In the genomic region with DNA sequence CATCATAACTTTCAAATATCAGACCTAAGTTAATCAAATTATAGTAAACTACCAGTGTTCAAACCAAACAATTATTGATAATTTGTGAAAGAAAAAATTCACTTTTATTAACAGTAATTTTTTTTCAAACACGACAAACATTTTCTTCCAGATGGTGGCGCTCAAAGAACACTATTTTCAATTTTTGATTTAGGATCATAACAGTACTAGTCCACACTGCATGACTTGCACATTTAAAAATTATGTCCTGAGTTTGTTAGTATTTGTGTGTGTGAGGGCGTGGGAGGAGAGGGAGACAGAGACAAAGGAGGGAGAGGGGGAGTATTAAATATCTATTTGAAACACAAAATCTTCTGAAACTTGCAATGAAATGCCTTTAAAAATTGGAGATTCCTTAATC, we compare ENCODE assay signal across 14 mouse cellular contexts.
DNase-seq lines count a peak whose midpoint lies in the region; ATAC-seq and TF ChIP-seq lines count a peak whose summit lies in the region.
"Had no signal": no experiment of that assay in that cellular context is flagged by ENCODE, and none has a peak within 500 bp of the region (broad histone marks: within the 10 kb centered on the region; RNA-seq: fewer than 3 reads in every experiment).

No protein-coding gene starts in this region.

- no peak for TF ChIP-seq CTCF in liver, postnatal 0 days (IDR thresholded peaks at IDR 0.05; ENCODE audit: low read depth)

- TF ChIP-seq POLR2A in limb, embryonic 14.5 days (IDR thresholded peaks at IDR 0.05; ENCODE audit: borderline replicate concordance, extremely low read depth, insufficient read depth, insufficient read length) = no peak

- no peak overlapping the region for H3K9ac ChIP-seq in limb, embryonic 14.5 days (ENCODE audit: low read depth, low read length, severe bottlenecking)
- no peak overlapping the region for H3K9ac ChIP-seq in liver, postnatal 0 days (replicated peaks)
- H3K9ac ChIP-seq: liver, embryonic 13.5 days; neural tube, embryonic 12.5 days; stomach, embryonic 15.5 days had no signal

- H3K4me2 ChIP-seq in limb, embryonic 14.5 days (replicated peaks; ENCODE audit: low read depth, low read length, severe bottlenecking) = no peak overlapping the region
- H3K4me2 ChIP-seq in liver, postnatal 0 days (ENCODE audit: low read depth, low read length) = no peak overlapping the region
- H3K4me2 ChIP-seq: liver, embryonic 13.5 days; neural tube, embryonic 12.5 days; stomach, embryonic 15.5 days had no signal

- no peaks in the 10 kb centered on the region for H3K4me1 ChIP-seq in limb, embryonic 14.5 days (ENCODE audit: control insufficient read depth, insufficient read depth, low read length)
- H3K4me1 ChIP-seq in limb, embryonic 10.5 days = no peaks in the 10 kb centered on the region
- no peaks in the 10 kb centered on the region for H3K4me1 ChIP-seq in liver, postnatal 0 days (ENCODE audit: insufficient read depth)
- H3K4me1 ChIP-seq: liver, embryonic 13.5 days; neural tube, embryonic 12.5 days; stomach, embryonic 15.5 days had no signal

- H3K27ac ChIP-seq in limb, embryonic 14.5 days (replicated peaks; ENCODE audit: low read depth, low read length) = no peak overlapping the region
- no peak overlapping the region for H3K27ac ChIP-seq in limb, embryonic 10.5 days
- no peak overlapping the region for H3K27ac ChIP-seq in liver, postnatal 0 days (ENCODE audit: low read depth)
- H3K27ac ChIP-seq: liver, embryonic 13.5 days; neural tube, embryonic 12.5 days; stomach, embryonic 15.5 days had no signal

- DNase-seq in frontal cortex, postnatal 36 days (ENCODE audit: low spot score in 2 of 2) = peak; percentile 23 to 38
- no peak for DNase-seq in frontal cortex, postnatal 14 days (ENCODE audit: low spot score in 2 of 2)
- DNase-seq in limb, embryonic 14.5 days (ENCODE audit: low spot score) = peak; percentile 23
- DNase-seq in limb, embryonic 10.5 days (ENCODE audit: low spot score) = no peak
- DNase-seq in Muller cell, postnatal 12 days (ENCODE audit: inconsistent ontology term) = peak; percentile 62
- DNase-seq in layer of hippocampus, postnatal 10 days (ENCODE audit: low spot score in 2 of 2) = peak; percentile 20 to 31
- no peak for DNase-seq in liver, postnatal 0 days
- DNase-seq in heart, postnatal 36 days = no peak
- DNase-seq: cerebellum, adult 2 months; gastrocnemius, postnatal 10 days; kidney, adult 11 months; liver, embryonic 13.5 days had no signal

- no peaks in the 10 kb centered on the region for H3K9me3 ChIP-seq in limb, embryonic 14.5 days (ENCODE audit: control insufficient read depth, low read length)
- H3K9me3 ChIP-seq in limb, embryonic 10.5 days (replicated peaks) = no peaks in the 10 kb centered on the region
- H3K9me3 ChIP-seq in liver, postnatal 0 days (ENCODE audit: low read length) = no peaks in the 10 kb centered on the region
- H3K9me3 ChIP-seq: liver, embryonic 13.5 days; neural tube, embryonic 12.5 days; stomach, embryonic 15.5 days had no signal

- no peak for TF ChIP-seq EP300 in liver, postnatal 0 days (IDR thresholded peaks at IDR 0.05; ENCODE audit: low read depth)

- WGBS in limb, embryonic 14.5 days = 36% methylated on average over 3 of the region's 3 CpGs
- 39% methylated on average over 3 of the region's 3 CpGs for WGBS in limb, embryonic 10.5 days
- WGBS in liver, postnatal 0 days (ENCODE audit: insufficient replicate concordance) = 37% methylated on average over 3 of the region's 3 CpGs

- no peak overlapping the region for H3K4me3 ChIP-seq in limb, embryonic 14.5 days (replicated peaks; ENCODE audit: low read length)
- no peak overlapping the region for H3K4me3 ChIP-seq in limb, embryonic 10.5 days
- no peak overlapping the region for H3K4me3 ChIP-seq in liver, postnatal 0 days (ENCODE audit: low read depth, low read length)
- H3K4me3 ChIP-seq: liver, embryonic 13.5 days; neural tube, embryonic 12.5 days; stomach, embryonic 15.5 days had no signal

- intact Hi-C loops in heart, postnatal 36 days (cut with DNase I) = no loop called here

- ATAC-seq in limb, embryonic 14.5 days (ENCODE audit: low FRiP score, low read depth) = no peak
- no peak for ATAC-seq in liver, postnatal 0 days

- no peaks in the 10 kb centered on the region for H3K27me3 ChIP-seq in limb, embryonic 14.5 days (ENCODE audit: control insufficient read depth, insufficient read depth, low read length)
- H3K27me3 ChIP-seq in limb, embryonic 10.5 days (ENCODE audit: low read depth, poor library complexity, severe bottlenecking) = no peaks in the 10 kb centered on the region
- H3K27me3 ChIP-seq in liver, postnatal 0 days (ENCODE audit: insufficient read depth, low read length) = no peaks in the 10 kb centered on the region
- H3K27me3 ChIP-seq: liver, embryonic 13.5 days; neural tube, embryonic 12.5 days; stomach, embryonic 15.5 days had no signal

- H3K36me3 ChIP-seq in limb, embryonic 14.5 days (ENCODE audit: control insufficient read depth, insufficient read depth, low read length) = no peaks in the 10 kb centered on the region
- H3K36me3 ChIP-seq in limb, embryonic 10.5 days = no peaks in the 10 kb centered on the region
- H3K36me3 ChIP-seq in liver, postnatal 0 days (replicated peaks; ENCODE audit: insufficient read depth, low read length) = no peaks in the 10 kb centered on the region
- H3K36me3 ChIP-seq: liver, embryonic 13.5 days; neural tube, embryonic 12.5 days; stomach, embryonic 15.5 days had no signal

Comparison
In these comparisons a context has a peak if more than half of its experiments do, and no peak if none do; other contexts are left out.
1. DNase-seq: peak in frontal cortex, postnatal 36 days (2 of 2), limb, embryonic 14.5 days (single experiment), Muller cell, postnatal 12 days (single experiment) and layer of hippocampus, postnatal 10 days (2 of 2); none in frontal cortex, postnatal 14 days (0 of 2), limb, embryonic 10.5 days (single experiment), liver, postnatal 0 days (single experiment) and heart, postnatal 36 days (0 of 2).